Mouse (Mus musculus) kidney, embryonic 14.5 days (tissue): ENCODE measurements at regions not wholly inside any gene's neighbourhood (a gene's known extent, or its start where the extent isn't known, plus 50 kb on each side); places are given as distances from the start of the nearest gene placed in this dataset.
A peak's percentile ranks its signal among the peaks of the same experiment; 100 is the strongest.

Source experiments
- ATAC-seq: fragments of 200-750 bp; cut with Nextera tagmentation; 2 replicates; pipeline ENCODE4 v1.8.0; 2017; ENCODE audit warnings: moderate number of reproducible peaks, mild to moderate bottlenecking, moderate TSS enrichment, moderate library complexity; ENCODE audit not compliant: low FRiP score, low TSS enrichment
- H3K27ac ChIP-seq: fragments of 300-500 bp; sonication (generic); 2 replicates; pipeline ENCODE4 v1.5.1; 2014; ENCODE audit warnings: low read depth, mild to moderate bottlenecking, low read length, moderate library complexity, mixed read lengths
- H3K27me3 ChIP-seq: fragments of 300-500 bp; sonication (generic); 2 replicates; pipeline ENCODE4 v1.6.1; 2014; ENCODE audit warnings: mild to moderate bottlenecking, low read length; ENCODE audit not compliant: control insufficient read depth, insufficient read depth
- H3K36me3 ChIP-seq: fragments of 300-500 bp; sonication (generic); 2 replicates; pipeline ENCODE4 v1.6.1; 2014; ENCODE audit warnings: low read length, mixed read lengths; ENCODE audit not compliant: control insufficient read depth, insufficient read depth
- H3K4me1 ChIP-seq: fragments of 300-500 bp; sonication (generic); 2 replicates; pipeline ENCODE4 v1.6.1; 2014; ENCODE audit warnings: low read length, mixed read lengths; ENCODE audit not compliant: control insufficient read depth, insufficient read depth
- H3K4me2 ChIP-seq: fragments of 300-500 bp; sonication (generic); replicated peaks from 2 replicates; pipeline ENCODE4 v1.6.1; 2014; ENCODE audit warnings: low read depth, mild to moderate bottlenecking, low read length
- H3K4me3 ChIP-seq: fragments of 300-500 bp; sonication (generic); 2 replicates; pipeline ENCODE4 v1.5.1; 2014; ENCODE audit warnings: mild to moderate bottlenecking, low read length
- H3K9ac ChIP-seq: fragments of 300-500 bp; sonication (generic); 2 replicates; pipeline ENCODE4 v1.6.1; 2014; ENCODE audit warnings: low read depth, mild to moderate bottlenecking, low read length, moderate library complexity
- H3K9me3 ChIP-seq: fragments of 300-500 bp; sonication (generic); 2 replicates; pipeline ENCODE4 v1.6.1; 2016; ENCODE audit warnings: low read length; ENCODE audit not compliant: control insufficient read depth
- WGBS: fragments of 180-500 bp; shearing (Covaris S2); extraction: QIAGEN DNeasy Blood & Tissue Kit; methylation state at CpG from one replicate; pipeline ENCODE4 v1.1.7; 2014; 5-methylcytosine and 5-hydroxymethylcytosine counted together

- peak overlapping the region; percentile 4; the same call in 1 of the 2 replicates for H3K4me2 ChIP-seq
- H3K9ac ChIP-seq, result no peak overlapping the region
- peak overlapping the region; percentile 18; the same call in 1 of the 2 replicates for H3K27ac ChIP-seq
- no peaks in the 10 kb centered on the region for H3K27me3 ChIP-seq
- H3K36me3 ChIP-seq, result no peaks in the 10 kb centered on the region
- no peak overlapping the region for H3K4me3 ChIP-seq
- no peaks in the 10 kb centered on the region for H3K9me3 ChIP-seq
- peaks cover 17% of the 10 kb centered on the region for H3K4me1 ChIP-seq
- peak; percentile 66 for ATAC-seq
- WGBS, result 8% methylated on average over 12 of the region's 12 CpGs
These were observed 90.4 kb upstream of the Gas1 start for GRCm38 (mm10) chr13:60267557-60267956.

- H3K9me3 ChIP-seq, result no peaks in the 10 kb centered on the region
- peaks cover 14% of the 10 kb centered on the region for H3K4me1 ChIP-seq
- WGBS, result 66% methylated on average over 11 of the region's 11 CpGs
- H3K27ac ChIP-seq, result peak overlapping the region; percentile 69; the same call in 1 of the 2 replicates
- no peak overlapping the region for H3K9ac ChIP-seq
- no peaks in the 10 kb centered on the region for H3K36me3 ChIP-seq
- no peak overlapping the region for H3K4me3 ChIP-seq
- no peak for ATAC-seq
- no peaks in the 10 kb centered on the region for H3K27me3 ChIP-seq
- no peak overlapping the region for H3K4me2 ChIP-seq
These were observed 91.1 kb upstream of the Gas1 start for GRCm38 (mm10) chr13:60268256-60268655.

GRCm38 (mm10) chr13:60269406-60269841, 92.3 kb upstream of the Gas1 start:
- Histone ChIP-seq H3K36me3 (no peaks in the 10 kb centered on the region), H3K27me3 (no peaks in the 10 kb centered on the region), H3K4me3 (no peak overlapping the region), H3K4me2 (no peak overlapping the region), H3K9ac (no peak overlapping the region), H3K4me1 (peaks cover 14% of the 10 kb centered on the region), H3K9me3 (peaks cover 3% of the 10 kb centered on the region; the same call in 1 of the 2 replicates), H3K27ac (peak overlapping the region; percentile 38)
- 14% methylated on average over 9 of the region's 9 CpGs for WGBS
- ATAC-seq, result peak; percentile 79

- Histone ChIP-seq H3K9me3 (peaks cover 3% of the 10 kb centered on the region; the same call in 1 of the 2 replicates), H3K4me2 (no peak overlapping the region), H3K9ac (no peak overlapping the region), H3K27ac (peak overlapping the region; percentile 15; the same call in 1 of the 2 replicates), H3K4me3 (no peak overlapping the region), H3K27me3 (no peaks in the 10 kb centered on the region), H3K4me1 (peaks cover 14% of the 10 kb centered on the region), H3K36me3 (no peaks in the 10 kb centered on the region)
- no peak for ATAC-seq
- 74% methylated on average over 5 of the region's 5 CpGs for WGBS
These were observed 93.4 kb upstream of the Gas1 start for GRCm38 (mm10) chr13:60270526-60270925.

- H3K4me2 ChIP-seq, result no peak overlapping the region
- H3K27me3 ChIP-seq, result no peaks in the 10 kb centered on the region
- no peaks in the 10 kb centered on the region for H3K36me3 ChIP-seq
- 80% methylated on average over 7 of the region's 7 CpGs for WGBS
- H3K9ac ChIP-seq, result no peak overlapping the region
- peaks cover 9% of the 10 kb centered on the region for H3K4me1 ChIP-seq
- H3K27ac ChIP-seq, result no peak overlapping the region
- H3K9me3 ChIP-seq, result peaks cover 3% of the 10 kb centered on the region; the same call in 1 of the 2 replicates
- no peak for ATAC-seq
- H3K4me3 ChIP-seq, result no peak overlapping the region
These were observed 96.2 kb upstream of the Gas1 start for GRCm38 (mm10) chr13:60273331-60273730.

DNA sequence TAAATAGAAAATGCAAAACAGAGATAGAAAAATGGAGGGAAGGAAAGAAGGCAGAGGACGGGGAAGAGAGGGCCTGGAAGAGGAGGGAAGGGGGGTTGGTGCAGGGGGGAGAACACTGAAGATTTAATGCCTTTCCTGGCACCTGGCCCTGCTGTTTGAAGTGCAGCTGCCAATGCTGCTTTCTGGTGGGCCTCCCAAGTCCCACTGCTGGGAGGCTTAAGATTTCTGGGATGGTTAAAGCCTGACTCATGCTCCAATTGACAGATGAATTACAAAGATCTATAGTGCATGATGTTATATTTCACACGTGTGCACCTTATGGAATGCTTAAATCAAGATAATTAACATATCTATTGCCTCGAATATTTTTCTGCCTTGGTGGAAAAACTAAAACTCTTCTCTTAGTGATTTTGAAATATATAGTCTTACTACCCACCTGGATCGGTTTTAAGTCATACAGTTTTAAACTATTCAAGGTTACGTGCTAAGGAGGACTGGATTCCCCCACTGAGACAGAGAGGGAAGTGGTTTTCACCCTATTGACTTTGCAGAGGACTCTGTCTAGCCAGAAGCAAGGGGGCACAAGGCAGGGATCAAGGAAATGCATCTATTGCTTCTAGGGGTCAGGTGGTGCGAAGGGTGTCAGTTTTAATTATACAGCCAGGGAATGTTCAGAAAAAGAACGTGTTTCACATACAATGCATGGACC, 105.5 kb upstream of the Gas1 start:
- H3K4me2 ChIP-seq, result no peak overlapping the region
- H3K27me3 ChIP-seq, result no peaks in the 10 kb centered on the region
- H3K27ac ChIP-seq, result no peak overlapping the region
- no peaks in the 10 kb centered on the region for H3K9me3 ChIP-seq
- no peaks in the 10 kb centered on the region for H3K36me3 ChIP-seq
- H3K4me1 ChIP-seq, result peaks cover 4% of the 10 kb centered on the region; the same call in 1 of the 2 replicates
- H3K4me3 ChIP-seq, result no peak overlapping the region
- 55% methylated on average over 7 of the region's 7 CpGs for WGBS
- ATAC-seq, result peak; percentile 64; the same call in 1 of the 2 replicates
- H3K9ac ChIP-seq, result no peak overlapping the region

DNA sequence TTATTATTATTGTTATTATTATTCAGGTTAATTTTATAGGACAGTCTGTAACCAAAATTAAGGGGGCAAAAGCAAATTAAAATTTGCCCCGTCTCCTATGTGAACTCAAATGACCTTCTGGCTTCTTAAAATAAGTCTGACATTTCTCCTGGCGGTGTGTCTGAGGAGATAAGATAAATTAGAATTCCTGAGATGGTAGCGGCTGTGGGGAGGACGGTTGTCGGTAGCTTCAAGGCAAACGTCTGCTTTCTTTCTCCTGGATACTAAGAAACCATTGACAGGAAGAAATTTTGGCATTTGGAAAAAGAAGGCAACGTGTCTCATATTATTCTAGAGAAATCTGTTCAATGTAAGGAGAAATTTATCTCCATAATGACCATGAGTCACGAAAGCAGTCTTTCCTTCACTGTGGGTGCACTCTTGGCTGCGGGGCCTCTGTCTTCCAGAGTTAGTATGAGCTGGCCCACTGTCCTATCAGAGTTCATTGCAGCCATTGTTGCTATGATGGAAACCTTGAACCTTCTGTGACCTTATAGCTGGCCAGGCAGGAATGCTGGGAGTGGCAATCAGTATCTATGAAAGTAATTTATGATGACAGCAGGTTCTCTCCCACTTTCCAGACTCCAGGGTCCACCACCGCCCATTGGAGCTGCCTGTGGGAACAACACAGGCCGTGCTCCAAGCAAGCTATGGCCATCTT, 109.5 kb upstream of the Gas1 start:
- ATAC-seq, result no peak
- no peak overlapping the region for H3K9ac ChIP-seq
- WGBS, result 48% methylated on average over 11 of the region's 11 CpGs
- H3K4me3 ChIP-seq, result no peak overlapping the region
- peaks cover 4% of the 10 kb centered on the region; the same call in 1 of the 2 replicates for H3K4me1 ChIP-seq
- no peaks in the 10 kb centered on the region for H3K36me3 ChIP-seq
- H3K4me2 ChIP-seq, result no peak overlapping the region
- no peak overlapping the region; the same call in 1 of the 2 replicates for H3K27ac ChIP-seq
- H3K27me3 ChIP-seq, result no peaks in the 10 kb centered on the region
- no peaks in the 10 kb centered on the region for H3K9me3 ChIP-seq

GRCm38 (mm10) chr13:60289650-60290049, 112.5 kb upstream of the Gas1 start:
- Histone ChIP-seq H3K4me1 (no peaks in the 10 kb centered on the region; the same call in 1 of the 2 replicates), H3K9me3 (no peaks in the 10 kb centered on the region), H3K4me3 (no peak overlapping the region), H3K9ac (no peak overlapping the region), H3K27ac (no peak overlapping the region), H3K4me2 (no peak overlapping the region), H3K27me3 (no peaks in the 10 kb centered on the region), H3K36me3 (no peaks in the 10 kb centered on the region)
- 76% methylated on average over 3 of the region's 3 CpGs for WGBS
- ATAC-seq, result no peak

DNA sequence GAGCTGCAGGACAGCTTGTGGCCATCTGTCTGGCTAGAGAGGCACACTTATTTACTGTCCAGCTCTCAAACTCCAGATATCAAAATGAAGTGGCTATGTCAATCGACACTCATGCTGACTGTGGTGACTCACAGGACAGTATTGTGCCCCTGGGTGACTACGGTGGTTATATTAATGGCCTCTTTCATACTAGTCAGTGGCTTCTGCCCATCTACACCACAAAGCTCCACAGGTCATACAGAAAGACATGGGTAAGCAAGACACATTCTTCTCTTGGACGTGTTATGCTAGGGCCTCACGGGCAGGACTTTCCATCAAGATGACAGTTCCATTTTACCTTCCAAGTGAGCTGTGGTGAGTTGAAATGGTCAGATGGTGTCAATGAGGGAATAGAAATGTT, 113.7 kb upstream of the Gas1 start:
- Histone ChIP-seq H3K27ac (no peak overlapping the region), H3K4me1 (no peaks in the 10 kb centered on the region; the same call in 1 of the 2 replicates), H3K9me3 (no peaks in the 10 kb centered on the region), H3K4me3 (no peak overlapping the region), H3K27me3 (no peaks in the 10 kb centered on the region), H3K9ac (no peak overlapping the region), H3K36me3 (no peaks in the 10 kb centered on the region), H3K4me2 (no peak overlapping the region)
- WGBS, result 80% methylated on average over 4 of the region's 4 CpGs
- no peak for ATAC-seq
